Mouse (Mus musculus) left cerebral cortex, adult 2 months (tissue): ENCODE results near the gene Catsper2. TPM values are rescaled to one million over a fixed set of nuclear protein-coding genes. Genes with fewer than 3 reads are reported as not detected.
A peak's percentile ranks its signal among the peaks of the same experiment; 100 is the strongest.

Experiments
- DNase-seq, 2 experiments: peaks; one replicate each; pipeline ENCODE4 v3.0.0; 2021 to 2022; ENCODE audit warnings: low spot score in 2 of 2, mixed read lengths in 1 of 2; ENCODE audit errors: extremely low spot score in 1 of 2
- H3K27ac ChIP-seq: fragments of 200-600 bp; 2 replicates; pipeline ENCODE4 v1.8.1; 2022
- H3K4me3 ChIP-seq: fragments of 200-600 bp; 2 replicates; pipeline ENCODE4 v1.8.1; 2022
- CTCF ChIP-seq: fragments of 200-600 bp; IDR thresholded peaks from 2 replicates; pipeline ENCODE4 v1.8.1; 2022; ENCODE audit warnings: antibody characterized with exemption, mild to moderate bottlenecking, moderate library complexity
- intact Hi-C: fragments of 180-260 bp; cut with DNase I; formaldehyde crosslinking; loops from one replicate; pipeline ENCODE4 v1.15.1; 2025
- long read RNA-seq, 2 experiments: library from polyadenylated mRNA; stranded (forward); transcript quantifications; one replicate each; pipeline ENCODE4 v2.0.0; 2021; ENCODE audit warnings: borderline mapping rate in 2 of 2
- total RNA-seq, 2 experiments: library from RNA; stranded (reverse); gene quantifications; 2 replicates each; pipeline ENCODE4 v1.2.3; 2021

Catsper2 gene
- total RNA-seq: 1 to 10 TPM; 3.6 to 4.2 TPM
- long read RNA-seq, experiment 1: 0 reads
- long read RNA-seq, experiment 2, partial matches to known transcripts: 1 of 4 reads
- long read RNA-seq, experiment 2, other reads (novel, unspliced or antisense): 3 of 4 reads

GRCm38 (mm10) chr2:121413387-121414042 lies at the start of gene Catsper2, which contains the start of gene Pdia3:
TSS of gene Catsper2 (minus strand) at chr2:121413792.
TSS of gene Pdia3 (plus strand) at chr2:121413775.
- Histone ChIP-seq H3K4me3 (peak within 1 kb of the TSS; percentile 90), H3K27ac (peak within 1 kb of the TSS; percentile 98)
- peak; percentile 25; the same call in 1 of the 2 replicates for TF ChIP-seq CTCF
- peak; percentile 96 for DNase-seq
- intact Hi-C loops: no loop called here

- no peak for DNase-seq
- H3K27ac ChIP-seq: no peak overlapping the region
- intact Hi-C loops: no loop called here
- no peak overlapping the region for H3K4me3 ChIP-seq
- TF ChIP-seq CTCF: no peak
Measured at GRCm38 (mm10) chr2:121460071-121460470, 46.5 kb upstream of the Catsper2 start.

GRCm38 (mm10) chr2:121456692-121457642 lies 43.4 kb upstream of the Catsper2 start, which contains the start of gene Serinc4:
TSS of gene Serinc4 (minus strand) at chr2:121456781.
- peak; percentile 78 to 81 for DNase-seq
- Histone ChIP-seq H3K4me3 (peak within 1 kb of the TSS; percentile 53), H3K27ac (peak within 1 kb of the TSS; percentile 83)
- intact Hi-C loops: no loop called here
- TF ChIP-seq CTCF: no peak

GRCm38 (mm10) chr2:121455534-121455933 lies 41.9 kb upstream of the Catsper2 start:
- no peak overlapping the region for H3K27ac ChIP-seq
- TF ChIP-seq CTCF: no peak
- DNase-seq: no peak
- H3K4me3 ChIP-seq: no peak overlapping the region
- intact Hi-C loops: no loop called here

- H3K4me3 ChIP-seq: no peak overlapping the region
- DNase-seq: no peak
- intact Hi-C loops: no loop called here
- TF ChIP-seq CTCF: no peak
- no peak overlapping the region for H3K27ac ChIP-seq
Measured at GRCm38 (mm10) chr2:121453917-121454316, 40.3 kb upstream of the Catsper2 start.

- intact Hi-C loops: no loop called here
- TF ChIP-seq CTCF: no peak
- no peak within 1 kb of the TSS for H3K4me3 ChIP-seq
- DNase-seq: no peak
- H3K27ac ChIP-seq: 0 out of 2 replicates have a peak within 1 kb of the TSS, but pooled peaks have one; percentile 6
Measured at GRCm38 (mm10) chr2:121452990-121453389, 39.4 kb upstream of the Catsper2 start, which contains the start of gene Hypk. TSS of gene Hypk (plus strand) at chr2:121453290.

- TF ChIP-seq CTCF: no peak
- H3K27ac ChIP-seq: no peak overlapping the region
- intact Hi-C loops: no loop called here
- no peak for DNase-seq
- H3K4me3 ChIP-seq: no peak overlapping the region
Measured at GRCm38 (mm10) chr2:121452361-121452760, 38.8 kb upstream of the Catsper2 start.

- no peak for DNase-seq
- intact Hi-C loops: no loop called here
- Histone ChIP-seq H3K4me3 (peak overlapping the region; percentile 100), H3K27ac (peak overlapping the region; percentile 98)
- no peak; the same call in 1 of the 2 replicates for TF ChIP-seq CTCF
Measured at GRCm38 (mm10) chr2:121450093-121450492, 36.5 kb upstream of the Catsper2 start.

GRCm38 (mm10) chr2:121449545-121450011 lies 36.0 kb upstream of the Catsper2 start:
- Histone ChIP-seq H3K4me3 (peak overlapping the region; percentile 100), H3K27ac (peak overlapping the region; percentile 98)
- DNase-seq: peak; percentile 43 to 48
- TF ChIP-seq CTCF: no peak
- intact Hi-C loops: no loop called here

GRCm38 (mm10) chr2:121448739-121449535 lies 35.3 kb upstream of the Catsper2 start, which contains the start of gene Serf2:
TSS of gene Serf2 (plus strand) at chr2:121449195.
- intact Hi-C loops: no loop called here
- DNase-seq: peak; percentile 98 to 99
- TF ChIP-seq CTCF: no peak
- peak within 1 kb of the TSS; percentile 98 for H3K27ac ChIP-seq
- peak within 1 kb of the TSS; percentile 100 for H3K4me3 ChIP-seq

GRCm38 (mm10) chr2:121448136-121448535 lies 34.5 kb upstream of the Catsper2 start:
- peak; percentile 40 for TF ChIP-seq CTCF
- 0 out of 2 replicates have a peak overlapping the region, but pooled peaks have one; percentile 17 for H3K4me3 ChIP-seq
- DNase-seq: no peak
- intact Hi-C loops: no loop called here
- peak overlapping the region; percentile 9; the same call in 1 of the 2 replicates for H3K27ac ChIP-seq
